Mouse (Mus musculus) embryonic facial prominence, embryonic 12.5 days (tissue): ENCODE results near the gene Cdc42ep2. TPM values are rescaled to one million over a fixed set of nuclear protein-coding genes. Genes with fewer than 3 reads are reported as not detected.
A peak's percentile ranks its signal among the peaks of the same experiment; 100 is the strongest.

ENCODE experiments used
- ATAC-seq: fragments of 200-750 bp; cut with Nextera tagmentation; 2 replicates; pipeline ENCODE4 v1.8.0; 2017; ENCODE audit not compliant: insufficient number of reproducible peaks, insufficient read depth, low FRiP score, low TSS enrichment
- H3K27ac ChIP-seq: fragments of 300-500 bp; sonication (generic); 2 replicates; pipeline ENCODE4 v1.5.1; 2016; ENCODE audit warnings: mild to moderate bottlenecking
- H3K27me3 ChIP-seq: fragments of 300-500 bp; sonication (generic); 2 replicates; pipeline ENCODE4 v1.6.1; 2016; ENCODE audit warnings: mild to moderate bottlenecking, moderate library complexity
- H3K36me3 ChIP-seq: fragments of 300-500 bp; sonication (generic); 2 replicates; pipeline ENCODE4 v1.6.1; 2016; ENCODE audit warnings: mild to moderate bottlenecking
- H3K4me1 ChIP-seq: fragments of 300-500 bp; sonication (generic); 2 replicates; pipeline ENCODE4 v1.6.1; 2016
- H3K4me2 ChIP-seq: fragments of 300-500 bp; sonication (generic); replicated peaks from 2 replicates; pipeline ENCODE4 v1.6.1; 2016; ENCODE audit warnings: mild to moderate bottlenecking, moderate library complexity
- H3K4me3 ChIP-seq: fragments of 300-500 bp; sonication (generic); 2 replicates; pipeline ENCODE4 v1.5.1; 2016; ENCODE audit warnings: mild to moderate bottlenecking
- H3K9ac ChIP-seq: fragments of 300-500 bp; sonication (generic); 2 replicates; pipeline ENCODE4 v1.6.1; 2016; ENCODE audit warnings: mild to moderate bottlenecking, moderate library complexity
- H3K9me3 ChIP-seq: fragments of 300-500 bp; sonication (generic); 2 replicates; pipeline ENCODE4 v1.6.1; 2016; ENCODE audit warnings: mild to moderate bottlenecking, moderate library complexity
- WGBS: fragments of 180-500 bp; shearing (Covaris S2); methylation state at CpG from one replicate; pipeline ENCODE4 v1.1.7; 2016; 5-methylcytosine and 5-hydroxymethylcytosine counted together
- polyA plus RNA-seq: library from polyadenylated mRNA; unstranded; fragments of >200 nt; fragmentation: Nextera tagmentation; extraction: Ambion mirVana; gene quantifications from 2 replicates; pipeline ENCODE4 v1.2.1, GENCODE M21; 2016

The Cdc42ep2 gene
- polyA plus RNA-seq, 1 experiment from 2014 or later: 4.2 TPM

GRCm38 (mm10) chr19:5954936-5955335 lies 30.3 kb upstream of the Cdc42ep2 start:
- no peak overlapping the region for H3K4me3 ChIP-seq
- H3K36me3 ChIP-seq: peaks cover 71% of the 10 kb centered on the region
- no peak overlapping the region; the same call in 1 of the 2 replicates for H3K27ac ChIP-seq
- H3K9me3 ChIP-seq: no peaks in the 10 kb centered on the region
- H3K4me2 ChIP-seq: no peak overlapping the region
- no peak for ATAC-seq
- no peaks in the 10 kb centered on the region for H3K27me3 ChIP-seq
- WGBS: 91% methylated on average over 10 of the region's 10 CpGs
- peaks cover 15% of the 10 kb centered on the region; the same call in 1 of the 2 replicates for H3K4me1 ChIP-seq
- H3K9ac ChIP-seq: no peak overlapping the region

GRCm38 (mm10) chr19:5954031-5954710 lies 29.6 kb upstream of the Cdc42ep2 start:
- Histone ChIP-seq H3K27me3 (no peaks in the 10 kb centered on the region), H3K4me1 (peaks cover 15% of the 10 kb centered on the region; the same call in 1 of the 2 replicates), H3K9me3 (no peaks in the 10 kb centered on the region), H3K27ac (no peak overlapping the region), H3K4me3 (no peak overlapping the region), H3K9ac (no peak overlapping the region), H3K36me3 (peaks cover 71% of the 10 kb centered on the region), H3K4me2 (no peak overlapping the region)
- 84% methylated on average over 22 of the region's 22 CpGs for WGBS
- ATAC-seq: no peak

GRCm38 (mm10) chr19:5953201-5953770 lies 28.7 kb upstream of the Cdc42ep2 start:
- 92% methylated on average over 19 of the region's 19 CpGs for WGBS
- H3K9ac ChIP-seq: no peak overlapping the region
- H3K27me3 ChIP-seq: no peaks in the 10 kb centered on the region
- H3K27ac ChIP-seq: peak overlapping the region; percentile 69; the same call in 1 of the 2 replicates
- H3K9me3 ChIP-seq: no peaks in the 10 kb centered on the region
- no peak overlapping the region for H3K4me3 ChIP-seq
- H3K4me1 ChIP-seq: peaks cover 15% of the 10 kb centered on the region; the same call in 1 of the 2 replicates
- H3K4me2 ChIP-seq: no peak overlapping the region
- peaks cover 68% of the 10 kb centered on the region for H3K36me3 ChIP-seq
- ATAC-seq: no peak

- H3K9ac ChIP-seq: 0 out of 2 replicates have a peak overlapping the region, but pooled peaks have one; percentile 17
- peak overlapping the region; percentile 69 for H3K27ac ChIP-seq
Measured at GRCm38 (mm10) chr19:5952071-5952691, 27.6 kb upstream of the Cdc42ep2 start.

GRCm38 (mm10) chr19:5951631-5952030 lies 27.0 kb upstream of the Cdc42ep2 start:
- H3K4me1 ChIP-seq: peaks cover 15% of the 10 kb centered on the region; the same call in 1 of the 2 replicates
- no peaks in the 10 kb centered on the region for H3K27me3 ChIP-seq
- no peak overlapping the region for H3K9ac ChIP-seq
- H3K4me3 ChIP-seq: no peak overlapping the region
- peak overlapping the region; percentile 69 for H3K27ac ChIP-seq
- ATAC-seq: no peak
- peaks cover 66% of the 10 kb centered on the region for H3K36me3 ChIP-seq
- no peaks in the 10 kb centered on the region for H3K9me3 ChIP-seq
- 83% methylated on average over 16 of the region's 16 CpGs for WGBS
- H3K4me2 ChIP-seq: no peak overlapping the region

More at GRCm38 (mm10) chr19:5952071-5952691, 27.6 kb upstream of the Cdc42ep2 start:
- Histone ChIP-seq H3K9me3 (no peaks in the 10 kb centered on the region), H3K4me3 (no peak overlapping the region), H3K27me3 (no peaks in the 10 kb centered on the region), H3K4me2 (no peak overlapping the region), H3K4me1 (peaks cover 15% of the 10 kb centered on the region; the same call in 1 of the 2 replicates), H3K36me3 (peaks cover 66% of the 10 kb centered on the region)
- 55% methylated on average over 13 of the region's 13 CpGs for WGBS
- no peak for ATAC-seq

GRCm38 (mm10) chr19:5950218-5950617 lies 25.6 kb upstream of the Cdc42ep2 start:
- Histone ChIP-seq H3K4me2 (no peak overlapping the region), H3K9me3 (no peaks in the 10 kb centered on the region), H3K4me3 (no peak overlapping the region), H3K36me3 (peaks cover 75% of the 10 kb centered on the region), H3K4me1 (peaks cover 15% of the 10 kb centered on the region; the same call in 1 of the 2 replicates), H3K27ac (no peak overlapping the region), H3K9ac (no peak overlapping the region), H3K27me3 (no peaks in the 10 kb centered on the region)
- no peak for ATAC-seq
- WGBS: 94% methylated on average over 11 of the region's 11 CpGs

- ATAC-seq: no peak
- WGBS: 83% methylated on average over 8 of the region's 8 CpGs
- Histone ChIP-seq H3K36me3 (peaks cover 81% of the 10 kb centered on the region), H3K9me3 (no peaks in the 10 kb centered on the region), H3K4me3 (no peak overlapping the region), H3K27ac (no peak overlapping the region), H3K4me1 (no peaks in the 10 kb centered on the region), H3K27me3 (no peaks in the 10 kb centered on the region), H3K9ac (no peak overlapping the region), H3K4me2 (no peak overlapping the region)
Measured at GRCm38 (mm10) chr19:5945891-5946290, 21.3 kb upstream of the Cdc42ep2 start.

GRCm38 (mm10) chr19:5945027-5945426 lies 20.4 kb upstream of the Cdc42ep2 start:
- Histone ChIP-seq H3K9me3 (no peaks in the 10 kb centered on the region), H3K4me2 (no peak overlapping the region), H3K9ac (no peak overlapping the region), H3K27me3 (no peaks in the 10 kb centered on the region), H3K4me3 (no peak overlapping the region), H3K4me1 (no peaks in the 10 kb centered on the region), H3K36me3 (peaks cover 78% of the 10 kb centered on the region), H3K27ac (no peak overlapping the region)
- ATAC-seq: no peak
- 78% methylated on average over 7 of the region's 7 CpGs for WGBS

- H3K4me1 ChIP-seq: no peaks in the 10 kb centered on the region
- H3K4me2 ChIP-seq: no peak overlapping the region
- ATAC-seq: no peak
- H3K27me3 ChIP-seq: no peaks in the 10 kb centered on the region
- WGBS: 89% methylated on average over 8 of the region's 8 CpGs
- H3K4me3 ChIP-seq: no peak overlapping the region
- H3K9me3 ChIP-seq: no peaks in the 10 kb centered on the region
- no peak overlapping the region for H3K9ac ChIP-seq
- no peak overlapping the region for H3K27ac ChIP-seq
- H3K36me3 ChIP-seq: peaks cover 73% of the 10 kb centered on the region
Measured at GRCm38 (mm10) chr19:5944145-5944544, 19.5 kb upstream of the Cdc42ep2 start.

GRCm38 (mm10) chr19:5943404-5943803 lies 18.8 kb upstream of the Cdc42ep2 start:
- 92% methylated on average over 15 of the region's 15 CpGs for WGBS
- H3K27ac ChIP-seq: no peak overlapping the region
- no peaks in the 10 kb centered on the region for H3K9me3 ChIP-seq
- no peak overlapping the region for H3K9ac ChIP-seq
- ATAC-seq: no peak
- no peak overlapping the region for H3K4me2 ChIP-seq
- no peaks in the 10 kb centered on the region for H3K4me1 ChIP-seq
- peaks cover 68% of the 10 kb centered on the region for H3K36me3 ChIP-seq
- no peaks in the 10 kb centered on the region for H3K27me3 ChIP-seq
- H3K4me3 ChIP-seq: no peak overlapping the region

GRCm38 (mm10) chr19:5942581-5942980 lies 18.0 kb upstream of the Cdc42ep2 start:
- ATAC-seq: no peak
- WGBS: 90% methylated on average over 7 of the region's 7 CpGs
- no peak overlapping the region for H3K4me2 ChIP-seq
- no peak overlapping the region for H3K27ac ChIP-seq
- H3K9ac ChIP-seq: no peak overlapping the region
- H3K36me3 ChIP-seq: peaks cover 64% of the 10 kb centered on the region
- no peaks in the 10 kb centered on the region for H3K9me3 ChIP-seq
- no peaks in the 10 kb centered on the region for H3K4me1 ChIP-seq
- no peaks in the 10 kb centered on the region for H3K27me3 ChIP-seq
- no peak overlapping the region for H3K4me3 ChIP-seq

GRCm38 (mm10) chr19:5940656-5941055 lies 16.0 kb upstream of the Cdc42ep2 start:
- H3K9me3 ChIP-seq: no peaks in the 10 kb centered on the region
- H3K27me3 ChIP-seq: no peaks in the 10 kb centered on the region
- H3K27ac ChIP-seq: peak overlapping the region; percentile 51; the same call in 1 of the 2 replicates
- WGBS: 91% methylated on average over 10 of the region's 10 CpGs
- H3K4me3 ChIP-seq: no peak overlapping the region
- H3K36me3 ChIP-seq: peaks cover 47% of the 10 kb centered on the region
- H3K4me2 ChIP-seq: no peak overlapping the region
- H3K9ac ChIP-seq: no peak overlapping the region
- ATAC-seq: no peak
- H3K4me1 ChIP-seq: no peaks in the 10 kb centered on the region
